Comparison of ENCODE assay signal across 9 mouse cellular contexts in genomic region chr11:53479783-53480301, GRCm38 (mm10). TPM values are rescaled to one million over a fixed set of nuclear protein-coding genes. Genes with fewer than 3 reads are reported as not detected.
DNase-seq lines count a peak whose midpoint lies in the region; ATAC-seq and TF ChIP-seq lines count a peak whose summit lies in the region.
"Had no signal": no experiment of that assay in that cellular context is flagged by ENCODE, and none has a peak within 500 bp of the region (broad histone marks: within the 10 kb centered on the region; RNA-seq: fewer than 3 reads in every experiment).

TSS of gene Gm9945 (plus strand) at chr11:53480166.
TSS of gene Sowaha (minus strand) at chr11:53480274.

- peak within 1 kb of the TSS; percentile 57 for H3K9ac ChIP-seq in forebrain, embryonic 15.5 days (replicated peaks)
- H3K9ac ChIP-seq in limb, embryonic 12.5 days (replicated peaks) = peak within 1 kb of the TSS; percentile 45; the same call in 1 of the 2 replicates
- peak within 1 kb of the TSS; percentile 56; the same call in 1 of the 2 replicates for H3K9ac ChIP-seq in midbrain, embryonic 13.5 days (replicated peaks)

- TF ChIP-seq CTCF in gastrocnemius, adult 2 months (IDR thresholded peaks at IDR 0.05) = peak; percentile 38

- no peaks in the 10 kb centered on the region for H3K9me3 ChIP-seq in forebrain, embryonic 15.5 days
- H3K9me3 ChIP-seq in limb, embryonic 12.5 days = no peaks in the 10 kb centered on the region
- no peaks in the 10 kb centered on the region for H3K9me3 ChIP-seq in midbrain, embryonic 13.5 days

- intact Hi-C loops in gastrocnemius, adult 2 months (cut with DNase I) = no loop called here

- DNase-seq in gastrocnemius, adult 2 months = peak; percentile 61
- no peak for DNase-seq in gastrocnemius, adult 18-20 months (ENCODE audit: low spot score)
- DNase-seq in c-Kit-positive CD71-positive TER-119-positive erythroid progenitor cells, embryonic 14.5 days (ENCODE audit: low spot score) = peak; percentile 64
- DNase-seq in kidney, adult 9 months = peak; percentile 68
- peak; percentile 51 for DNase-seq in urinary bladder, postnatal 14 days (ENCODE audit: low spot score)

- peaks cover 33% of the 10 kb centered on the region for H3K4me1 ChIP-seq in forebrain, embryonic 15.5 days
- H3K4me1 ChIP-seq in limb, embryonic 12.5 days (replicated peaks) = peaks cover 18% of the 10 kb centered on the region
- peaks cover 35% of the 10 kb centered on the region for H3K4me1 ChIP-seq in midbrain, embryonic 13.5 days (replicated peaks)

- peaks cover 39% of the 10 kb centered on the region for H3K27me3 ChIP-seq in forebrain, embryonic 15.5 days
- H3K27me3 ChIP-seq in limb, embryonic 12.5 days = peaks cover 76% of the 10 kb centered on the region
- H3K27me3 ChIP-seq in midbrain, embryonic 13.5 days = peaks cover 80% of the 10 kb centered on the region

- no peaks in the 10 kb centered on the region for H3K36me3 ChIP-seq in forebrain, embryonic 15.5 days
- H3K36me3 ChIP-seq in limb, embryonic 12.5 days = no peaks in the 10 kb centered on the region
- no peaks in the 10 kb centered on the region for H3K36me3 ChIP-seq in midbrain, embryonic 13.5 days

- WGBS in forebrain, embryonic 15.5 days = 4% methylated on average over 40 of the region's 40 CpGs
- WGBS in limb, embryonic 12.5 days = 4% methylated on average over 40 of the region's 40 CpGs
- WGBS in midbrain, embryonic 13.5 days = 5% methylated on average over 40 of the region's 40 CpGs

- ATAC-seq in forebrain, embryonic 15.5 days (replicated peaks) = no peak; the same call in 1 of the 2 replicates
- ATAC-seq in limb, embryonic 12.5 days (ENCODE audit: insufficient number of reproducible peaks, insufficient read depth, low FRiP score, low TSS enrichment, low read depth) = no peak
- peak; percentile 49 for ATAC-seq in midbrain, embryonic 13.5 days

- H3K4me2 ChIP-seq in forebrain, embryonic 15.5 days (replicated peaks) = peak within 1 kb of the TSS; percentile 82
- peak within 1 kb of the TSS; percentile 79 for H3K4me2 ChIP-seq in limb, embryonic 12.5 days
- peak within 1 kb of the TSS; percentile 69 for H3K4me2 ChIP-seq in midbrain, embryonic 13.5 days (replicated peaks)

- H3K4me3 ChIP-seq in gastrocnemius, adult 2 months = peak within 1 kb of the TSS; percentile 79
- peak within 1 kb of the TSS; percentile 50 for H3K4me3 ChIP-seq in forebrain, embryonic 15.5 days
- H3K4me3 ChIP-seq in limb, embryonic 12.5 days (replicated peaks) = peak within 1 kb of the TSS; percentile 49
- H3K4me3 ChIP-seq in midbrain, embryonic 13.5 days (replicated peaks) = peak within 1 kb of the TSS; percentile 46

- H3K27ac ChIP-seq in gastrocnemius, adult 2 months = peak within 1 kb of the TSS; percentile 56
- no peak within 1 kb of the TSS for H3K27ac ChIP-seq in forebrain, embryonic 15.5 days (replicated peaks)
- no peak within 1 kb of the TSS for H3K27ac ChIP-seq in limb, embryonic 12.5 days
- H3K27ac ChIP-seq in midbrain, embryonic 13.5 days = no peak within 1 kb of the TSS
- H3K27ac ChIP-seq: macrophage had no signal

RNA-seq across cellular contexts. Expression of gene Gm9945, which starts in this region (rescaled TPM):
- not detected for total RNA-seq in gastrocnemius, adult 2 months (2021)
- total RNA-seq in gastrocnemius, adult 18-20 months (2021) = not detected
- polyA plus RNA-seq in forebrain, embryonic 15.5 days (2015; fragmentation: Nextera tagmentation; extraction: Ambion mirVana) = 0.50 TPM in 1 of 2 replicates, not detected in the other
- polyA plus RNA-seq in limb, embryonic 12.5 days (2016; fragmentation: Nextera tagmentation; extraction: Ambion mirVana) = not detected in 2 replicates
- polyA plus RNA-seq in midbrain, embryonic 13.5 days (2015; fragmentation: Nextera tagmentation; extraction: Ambion mirVana) = not detected in 2 replicates
- polyA plus RNA-seq: macrophage had no signal

RNA-seq across cellular contexts. Expression of gene Sowaha, which starts in this region (rescaled TPM):
- total RNA-seq in gastrocnemius, adult 2 months (2021) = under 1 TPM; 0.06 to 0.15 TPM
- total RNA-seq in gastrocnemius, adult 18-20 months (2021) = under 1 TPM; 0.07 TPM
- polyA plus RNA-seq in forebrain, embryonic 15.5 days (2015; fragmentation: Nextera tagmentation; extraction: Ambion mirVana) = 1.8 and 1.9 TPM in 2 replicates
- polyA plus RNA-seq in limb, embryonic 12.5 days (2016; fragmentation: Nextera tagmentation; extraction: Ambion mirVana) = 0.24 and 0.32 TPM in 2 replicates
- 0.31 and 0.42 TPM in 2 replicates for polyA plus RNA-seq in midbrain, embryonic 13.5 days (2015; fragmentation: Nextera tagmentation; extraction: Ambion mirVana)
- polyA plus RNA-seq: macrophage had no signal

Comparison
In these comparisons a context has a peak if more than half of its experiments do, and no peak if none do; other contexts are left out.
1. Peak in DNase-seq, H3K4me3 ChIP-seq and H3K27ac ChIP-seq in gastrocnemius, adult 2 months; RNA of the genes that start here not detected or under 1 TPM.
2. Peak in ATAC-seq, H3K4me3 ChIP-seq, H3K9ac ChIP-seq and H3K4me2 ChIP-seq in midbrain, embryonic 13.5 days; RNA of the genes that start here not detected or under 1 TPM.